Mouse (Mus musculus): Measurements from ENCODE around the gene Olfr875.

- TF ChIP-seq CTCF (IDR thresholded peaks at IDR 0.05; ENCODE audit: low read depth, low read length) (no peak), POLR2A (IDR thresholded peaks at IDR 0.05; ENCODE audit: borderline replicate concordance, low read depth, low read length) (no peak)
These were observed at the start of gene Olfr875 for GRCm38 (mm10) chr9:37771759-37772158.

Measured in bone marrow macrophage, adult 2 months (primary cell).